Mouse (Mus musculus): ENCODE data around the gene Slc16a13. TPM values are rescaled to one million over a fixed set of nuclear protein-coding genes. Genes with fewer than 3 reads are reported as not detected.

Gene Slc16a13
- polyA plus RNA-seq, 1 experiment = 8.5 TPM

DNA sequence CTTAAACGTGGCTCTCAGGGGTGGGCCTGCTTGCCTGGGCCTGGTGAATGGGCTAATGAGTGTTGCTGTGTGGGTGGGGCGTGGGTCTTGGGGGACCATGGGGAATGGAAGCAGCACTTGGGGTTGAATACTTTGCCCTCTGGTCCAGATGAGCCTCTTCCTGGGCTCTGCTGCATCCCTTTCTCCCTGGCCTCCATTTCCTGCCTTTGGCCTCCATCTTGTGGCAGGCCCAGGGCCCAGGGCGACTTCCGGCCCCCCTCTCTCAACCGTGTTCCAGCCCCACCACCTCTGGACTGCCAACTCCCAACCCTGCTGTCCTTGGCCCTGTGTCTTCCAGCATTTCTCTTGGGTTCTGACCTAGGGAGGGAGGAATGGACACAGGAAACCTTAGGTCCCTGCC, 13.2 kb upstream of the Slc16a13 start:
- no peak for TF ChIP-seq CTCF (IDR thresholded peaks at IDR 0.05; ENCODE audit: low read depth, low read length)
- no peak for TF ChIP-seq POLR2A (IDR thresholded peaks at IDR 0.05; ENCODE audit: borderline replicate concordance, low read depth, low read length)
- Histone ChIP-seq H3K27ac (ENCODE audit: insufficient read depth, low read depth, low read length) (no peak overlapping the region), H3K4me3 (ENCODE audit: insufficient read depth, low read length) (no peak overlapping the region), H3K4me1 (ENCODE audit: control insufficient read depth, insufficient read depth, low read length) (peaks cover 16% of the 10 kb centered on the region)

DNA sequence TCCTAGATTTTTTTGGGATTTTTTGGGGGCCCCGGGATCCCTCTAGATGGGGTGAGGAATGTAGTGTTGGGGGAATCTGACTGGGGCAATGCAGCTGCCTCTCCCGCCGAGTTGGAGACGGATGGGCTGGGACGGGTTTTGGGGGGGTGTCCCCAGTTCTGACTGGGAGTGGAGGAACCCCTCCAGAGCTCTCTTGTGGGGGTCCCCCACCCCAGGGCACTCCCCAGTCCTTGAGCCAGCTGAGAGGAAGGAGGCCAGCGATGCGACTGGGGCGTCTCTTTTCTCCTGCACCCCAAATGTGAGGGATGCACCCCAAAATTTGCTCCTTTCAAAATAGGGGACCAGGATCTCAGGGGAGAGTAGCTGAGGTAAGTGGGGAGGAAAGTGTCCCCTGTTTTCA, 12.2 kb upstream of the Slc16a13 start:
- no peak overlapping the region for H3K27ac ChIP-seq (ENCODE audit: insufficient read depth, low read depth, low read length)
- H3K4me3 ChIP-seq (ENCODE audit: insufficient read depth, low read length) = no peak overlapping the region
- H3K4me1 ChIP-seq (ENCODE audit: control insufficient read depth, insufficient read depth, low read length) = peaks cover 16% of the 10 kb centered on the region
- TF ChIP-seq POLR2A (IDR thresholded peaks at IDR 0.05; ENCODE audit: borderline replicate concordance, low read depth, low read length) = no peak
- TF ChIP-seq CTCF (IDR thresholded peaks at IDR 0.05; ENCODE audit: low read depth, low read length) = no peak

DNA sequence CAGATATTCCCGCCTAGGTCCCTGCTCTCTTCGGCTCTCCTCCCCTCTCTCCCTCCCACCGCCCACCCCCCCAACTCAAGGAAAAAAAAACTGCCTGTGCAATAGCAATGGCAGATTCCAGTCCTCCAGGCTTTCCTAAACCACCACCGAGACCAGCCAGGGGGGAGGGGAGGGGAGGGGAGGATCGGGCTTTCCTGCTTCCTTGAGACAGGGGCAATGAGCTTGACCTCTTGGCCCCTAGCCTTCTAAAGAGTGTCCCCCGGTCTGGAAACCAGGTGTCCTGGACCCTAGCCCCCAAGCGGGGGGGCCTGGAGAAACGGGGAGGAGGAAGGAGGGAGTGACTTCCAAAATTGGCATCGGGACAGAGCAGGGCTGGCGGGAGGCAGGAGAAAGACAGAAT, 11.7 kb upstream of the Slc16a13 start:
- Histone ChIP-seq H3K4me3 (ENCODE audit: insufficient read depth, low read length) (no peak overlapping the region), H3K27ac (ENCODE audit: insufficient read depth, low read depth, low read length) (no peak overlapping the region), H3K4me1 (ENCODE audit: control insufficient read depth, insufficient read depth, low read length) (peaks cover 16% of the 10 kb centered on the region)
- TF ChIP-seq CTCF (IDR thresholded peaks at IDR 0.05; ENCODE audit: low read depth, low read length) = no peak
- TF ChIP-seq POLR2A (IDR thresholded peaks at IDR 0.05; ENCODE audit: borderline replicate concordance, low read depth, low read length) = no peak

DNA sequence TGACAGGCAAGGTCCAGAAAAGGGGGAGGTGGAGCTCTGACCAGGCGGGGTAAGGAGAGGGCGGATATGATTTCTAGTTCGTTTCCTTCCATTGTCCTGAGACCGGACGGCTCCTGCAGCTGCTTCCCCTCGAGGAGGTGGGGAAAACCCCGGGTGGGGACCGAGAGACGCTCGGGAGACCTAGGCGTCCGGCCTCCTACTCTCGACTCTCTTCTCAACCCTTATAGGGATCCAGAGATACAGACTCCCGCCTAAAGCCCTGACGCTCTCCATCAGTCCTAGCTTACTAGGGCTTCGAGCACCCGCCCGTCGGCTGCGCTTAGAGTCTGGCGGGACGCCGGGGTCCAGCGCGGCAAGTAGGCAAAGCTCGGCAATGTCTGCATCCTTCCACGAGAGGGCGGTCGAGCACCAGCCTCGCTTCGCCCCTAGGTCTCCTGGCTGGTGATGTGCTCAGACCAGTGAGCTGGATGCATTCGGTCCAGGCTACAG, 9.4 kb upstream of the Slc16a13 start:
- H3K27ac ChIP-seq (ENCODE audit: insufficient read depth, low read depth, low read length) = no peak overlapping the region
- H3K4me1 ChIP-seq (ENCODE audit: control insufficient read depth, insufficient read depth, low read length) = peaks cover 13% of the 10 kb centered on the region
- H3K4me3 ChIP-seq (ENCODE audit: insufficient read depth, low read length) = peak overlapping the region; percentile 32
- TF ChIP-seq CTCF (IDR thresholded peaks at IDR 0.05; ENCODE audit: low read depth, low read length) (peak; percentile 74), POLR2A (IDR thresholded peaks at IDR 0.05; ENCODE audit: borderline replicate concordance, low read depth, low read length) (no peak)

DNA sequence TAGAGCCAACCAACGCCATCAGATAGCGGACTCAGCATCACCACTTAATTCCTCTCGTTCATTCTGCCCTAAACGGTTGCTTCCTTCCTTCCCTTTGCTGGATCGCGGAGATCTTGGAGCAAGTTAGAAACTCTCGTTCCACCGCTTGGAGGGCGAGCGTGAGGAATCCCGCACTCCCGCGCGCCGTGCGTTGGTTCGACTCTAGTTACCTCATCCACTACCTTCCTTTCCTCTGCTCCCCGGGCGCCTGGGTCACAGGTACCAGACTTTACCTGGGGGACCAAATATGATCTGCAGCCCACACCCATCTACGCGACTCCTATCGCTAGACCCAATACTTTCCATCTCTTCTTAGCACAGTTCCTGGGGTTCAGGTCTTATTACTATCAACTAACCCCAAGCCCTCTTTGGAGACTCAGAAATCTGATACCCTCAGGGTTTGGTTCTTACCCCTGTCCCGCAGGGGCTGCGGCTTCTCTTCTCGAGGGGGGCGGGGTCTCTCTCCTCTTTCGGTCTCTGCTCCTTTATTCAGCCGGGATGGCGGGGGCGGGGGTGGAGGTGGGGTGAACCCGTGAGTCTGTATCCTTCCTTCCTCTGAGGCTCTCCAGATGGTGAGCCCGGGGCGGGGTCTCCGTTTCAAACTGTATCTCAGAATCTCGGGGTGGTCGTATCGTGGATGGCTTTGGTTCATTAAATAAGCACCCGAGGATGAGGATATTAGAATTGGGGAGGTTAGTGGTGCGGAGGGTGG, 8.6 kb upstream of the Slc16a13 start, which contains the start of gene Bcl6b:
TSS of gene Bcl6b (minus strand) at position 539 of the 751 bp plus-strand sequence.
- H3K4me3 ChIP-seq (ENCODE audit: insufficient read depth, low read length) = peak within 1 kb of the TSS; percentile 33
- no peak within 1 kb of the TSS for H3K27ac ChIP-seq (ENCODE audit: insufficient read depth, low read depth, low read length)
- H3K4me1 ChIP-seq (ENCODE audit: control insufficient read depth, insufficient read depth, low read length) = peaks cover 21% of the 10 kb centered on the region
- TF ChIP-seq POLR2A (IDR thresholded peaks at IDR 0.05; ENCODE audit: borderline replicate concordance, low read depth, low read length) (no peak), CTCF (IDR thresholded peaks at IDR 0.05; ENCODE audit: low read depth, low read length) (no peak)

DNA sequence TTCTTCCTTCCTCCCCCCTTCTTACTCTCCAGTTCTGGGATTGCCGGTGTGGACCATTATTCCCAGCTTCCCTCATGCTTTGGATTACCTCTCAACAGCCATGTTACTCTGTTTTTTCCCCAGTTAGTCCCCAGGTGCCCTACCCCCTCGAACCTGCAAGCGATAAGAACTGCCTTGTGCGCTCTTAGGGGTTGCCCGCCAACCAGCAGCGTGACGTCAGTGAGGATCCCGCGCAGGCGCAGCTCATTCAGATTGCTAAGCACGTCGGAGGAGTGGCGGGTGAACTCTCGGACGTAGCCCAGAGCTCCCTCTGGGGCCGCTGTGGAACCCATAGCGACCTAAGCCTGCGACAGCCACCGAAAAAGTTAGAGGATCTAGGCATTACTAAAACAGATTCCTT, 8.0 kb upstream of the Slc16a13 start:
- no peak for TF ChIP-seq POLR2A (IDR thresholded peaks at IDR 0.05; ENCODE audit: borderline replicate concordance, low read depth, low read length)
- TF ChIP-seq CTCF (IDR thresholded peaks at IDR 0.05; ENCODE audit: low read depth, low read length) = no peak
- Histone ChIP-seq H3K4me1 (ENCODE audit: control insufficient read depth, insufficient read depth, low read length) (peaks cover 26% of the 10 kb centered on the region), H3K4me3 (ENCODE audit: insufficient read depth, low read length) (peak overlapping the region; percentile 33), H3K27ac (ENCODE audit: insufficient read depth, low read depth, low read length) (no peak overlapping the region)

DNA sequence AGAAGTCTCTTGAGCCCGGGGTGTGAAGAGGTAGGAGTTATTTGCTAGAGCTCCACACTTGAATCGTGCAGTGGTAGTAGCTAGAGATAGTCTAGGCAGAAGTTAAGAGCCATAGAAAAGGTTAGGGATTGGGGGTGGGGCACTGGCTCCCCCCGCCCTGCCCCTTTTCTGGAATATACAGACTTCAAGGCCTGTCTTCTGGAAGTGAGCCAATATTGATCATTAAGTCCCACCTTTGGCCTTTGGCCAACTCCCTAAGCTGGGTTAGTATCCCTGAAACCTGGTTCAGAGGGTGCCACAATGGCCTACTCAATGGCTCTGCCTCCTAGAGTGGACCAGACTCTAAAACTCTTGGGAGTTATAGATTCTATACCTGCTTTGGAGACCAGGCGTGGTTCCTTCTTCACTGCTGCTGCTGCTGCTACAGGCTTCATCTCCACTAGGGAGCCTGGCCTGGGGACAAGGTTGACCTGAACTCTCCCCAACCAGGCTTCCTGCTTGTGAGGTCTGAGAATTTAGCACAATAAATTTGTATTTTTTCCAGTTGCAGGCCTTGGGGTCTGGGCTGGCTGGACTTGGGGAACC, 6.9 kb upstream of the Slc16a13 start:
- TF ChIP-seq POLR2A (IDR thresholded peaks at IDR 0.05; ENCODE audit: borderline replicate concordance, low read depth, low read length) = no peak
- TF ChIP-seq CTCF (IDR thresholded peaks at IDR 0.05; ENCODE audit: low read depth, low read length) = no peak
- no peak overlapping the region for H3K27ac ChIP-seq (ENCODE audit: insufficient read depth, low read depth, low read length)
- H3K4me3 ChIP-seq (ENCODE audit: insufficient read depth, low read length) = no peak overlapping the region
- peaks cover 30% of the 10 kb centered on the region for H3K4me1 ChIP-seq (ENCODE audit: control insufficient read depth, insufficient read depth, low read length)

DNA sequence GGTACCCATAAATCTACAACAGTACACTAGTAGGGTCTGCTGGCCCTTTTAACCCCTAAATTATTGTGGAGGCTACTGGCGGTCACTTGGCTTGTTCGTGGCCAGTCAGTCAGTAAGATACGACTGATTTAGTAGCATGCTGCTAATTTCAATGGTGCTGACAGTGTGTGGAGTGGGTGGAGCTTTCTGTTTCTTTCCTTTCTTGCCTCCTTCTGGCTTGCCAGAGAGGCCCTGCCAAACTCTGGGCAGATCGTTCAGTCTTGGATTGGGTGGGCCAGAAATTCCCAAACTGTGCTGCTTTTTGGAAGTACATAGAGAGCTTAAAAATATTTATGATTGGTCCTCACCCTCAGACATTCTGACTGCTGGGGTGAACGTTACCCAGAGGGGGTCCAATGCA, 6.3 kb upstream of the Slc16a13 start:
- no peak overlapping the region for H3K4me3 ChIP-seq (ENCODE audit: insufficient read depth, low read length)
- TF ChIP-seq CTCF (IDR thresholded peaks at IDR 0.05; ENCODE audit: low read depth, low read length) (no peak), POLR2A (IDR thresholded peaks at IDR 0.05; ENCODE audit: borderline replicate concordance, low read depth, low read length) (no peak)
- H3K27ac ChIP-seq (ENCODE audit: insufficient read depth, low read depth, low read length) = no peak overlapping the region
- H3K4me1 ChIP-seq (ENCODE audit: control insufficient read depth, insufficient read depth, low read length) = peaks cover 35% of the 10 kb centered on the region

DNA sequence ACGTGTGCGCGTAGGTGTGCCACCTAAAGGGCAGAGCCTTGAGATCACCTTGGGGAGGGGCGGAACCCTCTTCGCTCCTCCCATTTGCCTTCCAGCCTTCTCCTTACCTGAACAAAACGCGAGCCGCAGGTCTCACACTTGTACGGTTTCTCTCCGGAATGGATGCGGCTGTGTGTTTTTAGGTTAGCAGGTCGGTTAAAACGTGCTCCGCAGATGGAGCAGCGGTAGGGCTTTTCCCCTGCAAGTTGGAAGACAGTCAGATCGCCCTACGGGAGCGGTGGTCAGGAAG, 5.7 kb upstream of the Slc16a13 start:
- no peak overlapping the region for H3K27ac ChIP-seq (ENCODE audit: insufficient read depth, low read depth, low read length)

More for the DNA sequence above, 5.7 kb upstream of the Slc16a13 start:
- Histone ChIP-seq H3K4me1 (ENCODE audit: control insufficient read depth, insufficient read depth, low read length) (peaks cover 35% of the 10 kb centered on the region), H3K4me3 (ENCODE audit: insufficient read depth, low read length) (no peak overlapping the region)
- TF ChIP-seq POLR2A (IDR thresholded peaks at IDR 0.05; ENCODE audit: borderline replicate concordance, low read depth, low read length) (no peak), CTCF (IDR thresholded peaks at IDR 0.05; ENCODE audit: low read depth, low read length) (no peak)
